Mouse (Mus musculus): ENCODE results near the gene Vsig2. TPM values are rescaled to one million over a fixed set of nuclear protein-coding genes. Genes with fewer than 3 reads are reported as not detected.

Vsig2 gene
- total RNA-seq (2022): 1 to 10 TPM; 1.9 to 5.2 (median 3.7) TPM

DNA sequence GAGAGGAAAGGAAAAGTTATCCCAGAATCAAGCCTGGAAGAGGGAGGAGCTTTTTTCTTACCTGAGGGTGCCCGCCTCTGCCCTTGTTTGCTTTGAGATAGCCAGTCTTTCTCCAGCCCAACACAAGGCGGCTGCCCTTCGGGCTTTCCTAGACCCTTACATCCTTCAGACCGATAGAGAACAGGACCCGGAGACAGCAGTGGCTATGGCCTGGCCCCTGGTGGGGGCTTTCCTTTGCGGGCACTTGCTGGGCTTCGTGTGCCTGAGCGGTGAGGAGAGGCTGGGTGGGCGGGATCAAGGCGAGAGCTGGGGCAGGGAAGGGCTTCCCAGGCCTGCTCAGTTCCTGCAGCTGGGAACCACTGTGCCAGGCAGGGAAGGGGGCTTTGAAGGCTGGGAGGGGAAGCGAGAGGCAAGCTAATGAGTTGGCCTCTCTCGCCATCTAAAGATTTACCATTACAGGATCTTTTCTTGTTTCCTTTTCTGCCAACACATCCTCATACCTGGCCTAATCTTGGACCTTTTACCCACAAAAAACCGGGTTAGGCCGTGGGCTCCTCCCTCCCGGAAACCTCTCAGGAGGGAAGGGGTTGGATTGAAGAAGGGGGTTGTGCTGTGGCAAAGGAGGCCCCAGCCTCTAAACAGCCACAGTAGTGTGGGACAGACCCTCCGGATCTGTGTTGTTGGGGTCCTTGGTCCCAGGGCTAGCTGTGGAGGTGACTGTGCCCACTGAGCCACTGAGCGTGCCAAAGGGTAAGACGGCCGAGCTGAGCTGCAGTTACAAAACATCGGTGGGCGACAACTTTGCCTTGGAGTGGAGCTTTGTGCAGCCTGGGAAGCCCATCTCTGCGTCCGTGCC lies at the start of gene Vsig2:
TSS of gene Vsig2 (plus strand) at position 86 of the 856 bp plus-strand sequence.
- DNase-seq (ENCODE audit: low spot score): no peak

- DNase-seq (ENCODE audit: low spot score): peak; percentile 19
Measured at GRCm38 (mm10) chr9:37489446-37490120, 49.5 kb upstream of the Vsig2 start.

GRCm38 (mm10) chr9:37495761-37496160 lies 43.3 kb upstream of the Vsig2 start:
- DNase-seq (ENCODE audit: low spot score): no peak

- DNase-seq (ENCODE audit: low spot score): no peak
Measured at GRCm38 (mm10) chr9:37496325-37496724, 42.7 kb upstream of the Vsig2 start.

GRCm38 (mm10) chr9:37500201-37500600 lies 38.9 kb upstream of the Vsig2 start:
- no peak for DNase-seq (ENCODE audit: low spot score)

DNA sequence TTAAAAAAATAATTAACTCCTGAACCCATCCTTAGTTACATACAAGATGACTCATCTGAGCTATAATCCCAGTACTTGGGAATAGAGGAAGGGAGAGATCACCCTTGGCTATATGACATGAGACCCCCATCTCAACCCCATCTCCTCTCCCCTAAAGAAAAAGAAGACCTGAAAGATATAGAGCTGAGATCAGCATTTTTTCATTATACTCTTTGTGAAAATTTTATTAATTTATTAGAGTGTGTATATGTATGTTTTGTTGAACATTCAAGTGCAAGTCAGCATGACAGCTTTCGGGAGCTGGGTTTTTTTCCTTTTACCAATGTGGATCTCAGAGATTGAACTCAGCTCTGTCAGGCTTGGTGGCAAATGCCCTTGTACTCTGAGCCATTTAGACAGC lies 37.9 kb upstream of the Vsig2 start:
- no peak for DNase-seq (ENCODE audit: low spot score)

GRCm38 (mm10) chr9:37504348-37504747 lies 34.7 kb upstream of the Vsig2 start:
- no peak for DNase-seq (ENCODE audit: low spot score)

GRCm38 (mm10) chr9:37506023-37506422 lies 33.0 kb upstream of the Vsig2 start:
- DNase-seq (ENCODE audit: low spot score): no peak

DNA sequence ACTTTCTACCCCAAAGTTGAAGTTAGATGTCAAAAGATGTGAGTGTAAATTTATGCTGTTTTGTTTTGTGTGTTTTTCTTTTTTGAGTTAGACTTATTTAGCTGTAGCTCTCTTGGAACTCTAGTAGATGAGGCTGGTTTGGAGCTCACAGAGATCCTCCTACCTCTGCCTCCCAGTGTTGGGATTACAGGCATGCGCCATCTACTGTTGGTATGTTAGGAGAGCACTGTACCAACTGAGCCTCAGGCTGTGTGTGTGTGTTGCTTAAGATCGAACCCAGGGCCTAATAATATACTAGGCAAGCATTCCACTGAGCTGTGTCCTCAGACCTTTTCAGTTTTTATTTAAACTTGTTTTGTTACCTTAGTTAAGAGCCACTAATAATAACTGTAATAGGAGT lies 27.0 kb upstream of the Vsig2 start:
- no peak for DNase-seq (ENCODE audit: low spot score)

DNA sequence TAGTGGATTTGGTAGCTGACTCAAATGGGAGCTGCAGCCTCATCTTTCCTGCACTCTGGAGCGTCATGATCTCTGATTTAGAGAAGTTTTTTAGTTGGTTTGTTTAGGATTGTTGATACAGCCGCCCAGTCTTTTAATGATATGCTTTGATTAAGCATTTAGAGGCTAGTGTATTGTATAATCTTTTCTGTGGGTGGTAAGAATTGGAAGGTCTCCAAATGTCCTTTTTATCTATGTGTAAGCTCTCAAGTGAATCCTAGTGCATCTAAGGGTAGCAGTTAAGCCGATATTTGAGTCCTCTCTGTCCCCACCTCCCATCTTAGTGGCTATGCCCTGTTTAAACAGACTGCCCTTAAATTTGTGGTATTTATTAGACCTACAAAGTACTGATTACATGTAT lies 24.6 kb upstream of the Vsig2 start:
- DNase-seq (ENCODE audit: low spot score): no peak

- DNase-seq (ENCODE audit: low spot score): no peak
Measured at GRCm38 (mm10) chr9:37517467-37517866, 21.6 kb upstream of the Vsig2 start.

- DNase-seq (ENCODE audit: low spot score): no peak
Measured at GRCm38 (mm10) chr9:37518991-37519390, 20.1 kb upstream of the Vsig2 start.

DNA sequence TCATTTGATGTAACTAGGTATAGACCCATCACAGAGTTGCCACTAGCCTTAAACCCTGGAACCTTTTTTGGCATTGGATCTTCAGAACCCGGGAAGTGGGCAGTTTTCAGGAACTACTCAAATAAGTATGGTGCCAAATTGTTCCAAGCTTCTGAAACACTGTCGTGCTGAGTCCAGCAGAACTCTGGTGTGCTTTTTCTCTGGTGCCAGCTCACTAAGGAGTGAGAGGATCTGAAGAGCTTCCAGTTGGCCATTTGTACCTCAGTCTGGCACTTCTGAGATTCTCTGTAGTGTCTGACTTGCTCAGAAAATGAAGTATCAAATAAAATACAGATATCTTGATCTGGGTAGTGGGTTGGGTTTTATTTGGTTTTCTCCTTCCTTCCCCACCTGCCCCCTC lies 19.1 kb upstream of the Vsig2 start:
- DNase-seq (ENCODE audit: low spot score): no peak

DNA sequence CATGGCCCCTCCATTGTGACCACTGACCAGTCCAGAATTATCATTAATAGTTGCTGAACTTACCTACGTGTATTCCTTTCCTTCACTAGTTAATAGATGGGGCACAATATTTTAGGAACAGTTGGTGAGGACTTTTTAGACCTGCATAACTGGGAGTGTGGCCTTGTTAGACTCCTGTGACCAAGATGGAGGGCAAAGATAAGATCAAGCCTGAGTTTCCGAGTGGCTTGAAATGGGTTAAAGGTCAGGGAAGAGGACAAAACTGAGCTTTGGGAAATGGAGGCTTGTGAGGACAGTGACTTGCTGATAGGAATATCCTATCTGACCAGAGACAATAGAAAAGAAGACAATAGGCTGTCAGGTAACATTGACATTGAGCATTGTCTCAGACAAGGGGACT lies 13.6 kb upstream of the Vsig2 start:
- DNase-seq (ENCODE audit: low spot score): no peak

- peak; percentile 58 for DNase-seq (ENCODE audit: low spot score)
Measured at GRCm38 (mm10) chr9:37526443-37527395, 12.3 kb upstream of the Vsig2 start.

DNA sequence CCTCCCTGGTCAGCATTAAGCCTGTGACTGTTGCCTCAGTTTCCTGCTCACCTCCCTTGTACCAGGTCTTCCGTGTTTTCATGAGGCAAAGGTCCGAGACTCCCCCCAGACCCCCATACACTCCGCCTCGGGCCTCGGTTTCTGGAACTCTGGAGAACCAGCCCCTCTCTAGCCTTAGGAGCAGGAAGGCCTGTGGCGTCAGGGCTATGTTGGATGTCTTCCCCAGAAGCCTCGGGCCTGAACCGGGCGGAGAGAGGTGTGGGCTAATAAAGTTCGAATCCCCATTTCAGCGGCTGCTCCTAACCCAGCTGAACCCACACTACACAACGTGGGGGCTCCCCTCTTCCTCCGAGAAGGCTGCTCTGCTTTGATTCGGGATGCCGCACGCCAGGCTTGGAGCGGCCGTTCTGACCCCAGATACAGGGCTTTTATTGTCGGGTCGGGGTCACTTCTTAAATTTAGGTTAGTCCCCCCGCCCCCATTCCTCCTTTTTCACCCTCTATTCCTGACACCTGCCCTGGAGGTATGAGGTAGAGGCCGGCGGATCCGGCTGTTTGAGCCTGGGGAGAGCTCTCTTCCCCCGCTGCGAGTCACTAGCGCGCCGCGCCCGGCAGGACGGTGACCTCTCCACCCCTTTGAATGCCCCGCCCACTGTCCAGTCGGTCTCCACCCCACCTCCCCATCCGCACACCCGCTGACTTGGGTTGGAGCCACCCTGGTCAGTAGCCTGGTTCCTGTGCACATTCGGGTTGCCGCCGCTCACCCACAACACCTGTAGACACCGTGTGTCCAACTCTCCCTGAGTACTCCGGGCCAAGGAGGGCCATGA lies 11.4 kb upstream of the Vsig2 start, which contains the start of gene Esam:
TSS of gene Esam (plus strand) at position 683 of the 829 bp plus-strand sequence.
- DNase-seq (ENCODE audit: low spot score): peak; percentile 89

DNA sequence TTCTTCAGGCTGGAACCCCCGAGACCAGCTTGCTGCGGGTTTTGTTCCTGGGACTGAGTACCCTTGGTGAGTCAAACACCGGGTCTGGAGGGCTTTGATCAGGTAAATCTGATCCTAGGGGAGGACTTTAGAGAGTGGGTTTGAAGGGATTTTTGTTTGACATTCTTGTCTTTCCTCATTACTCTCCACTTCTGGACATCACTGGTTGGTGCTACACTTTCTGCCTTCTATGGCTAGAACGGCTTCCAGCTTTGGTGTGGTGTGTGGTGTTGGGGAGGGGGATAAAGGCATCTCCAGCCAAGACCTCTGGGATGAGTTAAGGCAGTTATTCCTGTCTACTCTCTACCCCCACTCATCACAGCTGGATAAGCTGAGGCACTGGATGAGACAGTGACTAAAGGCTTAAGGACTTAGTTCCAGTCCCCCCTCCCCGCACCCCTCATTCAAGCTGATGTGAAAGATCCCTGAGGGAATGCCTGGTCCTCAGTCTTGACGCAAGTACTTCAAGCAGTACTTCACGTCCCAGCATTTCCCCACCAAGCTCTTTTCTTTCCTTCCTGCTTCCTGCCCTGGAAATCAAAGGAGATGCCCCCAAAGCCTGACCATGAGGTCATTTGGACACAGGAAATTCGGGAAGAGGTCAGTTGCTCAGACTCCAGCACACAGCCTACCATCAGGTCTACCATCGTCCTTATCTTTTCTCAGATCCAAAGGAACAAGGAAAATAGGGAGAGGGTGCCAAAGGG lies 10.7 kb upstream of the Vsig2 start:
- DNase-seq (ENCODE audit: low spot score): peak; percentile 82

GRCm38 (mm10) chr9:37530031-37530887 lies 8.8 kb upstream of the Vsig2 start:
- DNase-seq (ENCODE audit: low spot score): peak; percentile 90

Measured in heart, adult 8-10 months (tissue).